Mouse (Mus musculus) layer of hippocampus, adult 8-10 months (tissue): ENCODE measurements at regions not wholly inside any gene's neighbourhood (a gene's known extent, or its start where the extent isn't known, plus 50 kb on each side); places are given as distances from the start of the nearest gene placed in this dataset.

Source experiments
- DNase-seq, 2 experiments: peaks; one replicate each; pipeline ENCODE4 v3.0.0; 2022; ENCODE audit warnings: low spot score in 2 of 2

DNA sequence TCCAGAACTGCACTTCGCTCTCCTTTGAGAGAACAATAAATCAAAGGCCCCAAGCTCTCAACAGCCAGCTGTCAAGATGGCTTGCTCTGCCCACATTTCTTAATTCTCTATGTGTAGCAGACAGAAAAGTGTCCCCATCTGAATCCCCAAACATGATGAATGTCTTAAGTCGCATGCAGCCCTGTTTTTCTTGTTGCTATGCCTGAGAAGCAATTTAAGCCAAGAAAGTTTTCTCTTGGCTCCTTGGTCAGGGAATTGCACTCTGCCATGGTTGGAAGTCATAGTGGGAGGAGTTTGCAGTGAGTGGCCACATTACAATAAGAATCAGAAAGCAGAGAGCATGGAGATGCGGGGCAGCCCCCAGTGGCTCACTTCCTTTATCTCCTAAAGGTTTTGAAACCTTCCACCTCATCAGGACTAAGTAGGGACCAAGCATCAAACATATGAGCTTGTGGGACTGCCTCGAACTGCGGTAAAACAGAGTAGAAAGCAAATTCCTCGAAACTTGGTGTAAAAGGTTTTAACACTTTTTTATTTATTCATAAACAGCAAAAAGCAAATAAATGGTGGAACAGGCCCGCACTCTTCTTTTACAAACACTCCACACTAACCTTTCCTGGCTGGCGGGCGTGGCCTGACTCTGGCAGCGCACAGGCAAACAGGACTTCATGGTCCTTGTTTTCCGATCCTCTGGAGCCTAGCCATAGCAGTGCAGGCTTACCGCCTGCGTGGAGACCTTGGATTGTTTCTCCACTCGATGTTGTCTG lies 227.4 kb downstream of the Ankrd50 start:
- no peak for DNase-seq

- DNase-seq: peak in 1 of 2 experiments; percentile 29
These were observed 229.0 kb downstream of the Ankrd50 start for GRCm38 (mm10) chr3:38255674-38256073.

DNA sequence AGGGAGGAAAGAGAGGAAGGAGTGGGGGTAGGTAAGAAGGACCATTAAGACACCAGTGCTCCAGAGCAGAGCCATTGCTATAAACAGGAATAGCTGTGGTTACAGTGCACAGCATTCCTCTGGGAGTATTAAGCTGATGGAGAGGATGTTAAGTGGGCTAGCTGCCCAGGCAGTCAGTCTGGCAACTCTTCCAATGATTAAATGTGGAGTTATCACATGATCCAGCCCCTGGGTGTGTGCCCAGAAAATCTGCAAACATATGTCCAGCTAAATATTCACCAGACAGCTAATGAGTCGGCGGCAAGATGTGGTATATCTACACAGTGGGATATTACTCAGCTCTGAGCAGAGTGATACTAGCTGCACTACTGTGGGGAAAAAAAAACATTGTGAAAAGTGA lies 229.7 kb downstream of the Ankrd50 start:
- DNase-seq: peak; percentile 49 to 77

GRCm38 (mm10) chr3:38251592-38251991 lies 233.1 kb downstream of the Ankrd50 start:
- no peak for DNase-seq

DNA sequence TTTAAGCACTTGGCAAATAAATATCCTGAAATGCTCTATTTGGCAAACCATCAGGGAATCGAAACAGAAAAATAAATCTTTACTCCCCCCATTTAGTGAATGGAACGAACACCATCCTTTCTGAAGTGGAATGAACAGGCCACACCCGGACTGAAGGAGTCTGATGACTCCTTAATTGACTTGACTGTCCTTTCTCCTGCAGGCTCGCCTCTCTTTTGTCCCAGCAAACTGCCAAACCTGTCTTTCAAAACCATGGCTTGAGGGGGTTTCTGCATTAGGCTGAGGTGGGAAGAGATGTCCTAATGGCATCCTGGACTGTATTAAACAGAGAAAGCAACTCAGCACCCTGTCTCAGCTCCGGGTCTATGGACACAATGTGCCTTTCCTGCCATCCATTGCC lies 234.1 kb downstream of the Ankrd50 start:
- no peak for DNase-seq

DNA sequence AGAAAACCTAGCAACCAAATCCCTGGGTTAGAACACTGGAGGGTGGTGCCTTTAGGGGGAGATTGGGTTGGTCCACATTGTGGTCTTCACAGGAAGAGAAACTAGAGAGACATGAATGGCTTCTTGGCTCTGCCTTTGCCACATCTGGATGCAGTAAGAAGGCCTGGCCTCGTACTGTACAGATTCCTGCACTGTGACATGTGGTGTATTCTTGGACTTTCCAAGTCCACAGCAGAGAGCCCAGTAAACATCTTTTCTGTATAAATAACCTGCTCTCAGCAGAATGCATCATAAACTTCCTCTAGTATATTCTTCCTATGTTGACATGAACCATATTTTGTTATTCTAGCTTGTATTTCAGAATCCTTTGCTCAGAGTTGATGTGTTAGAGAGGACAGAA lies 235.7 kb downstream of the Ankrd50 start:
- DNase-seq: no peak

GRCm38 (mm10) chr3:38246439-38246838 lies 238.2 kb downstream of the Ankrd50 start:
- no peak for DNase-seq

DNA sequence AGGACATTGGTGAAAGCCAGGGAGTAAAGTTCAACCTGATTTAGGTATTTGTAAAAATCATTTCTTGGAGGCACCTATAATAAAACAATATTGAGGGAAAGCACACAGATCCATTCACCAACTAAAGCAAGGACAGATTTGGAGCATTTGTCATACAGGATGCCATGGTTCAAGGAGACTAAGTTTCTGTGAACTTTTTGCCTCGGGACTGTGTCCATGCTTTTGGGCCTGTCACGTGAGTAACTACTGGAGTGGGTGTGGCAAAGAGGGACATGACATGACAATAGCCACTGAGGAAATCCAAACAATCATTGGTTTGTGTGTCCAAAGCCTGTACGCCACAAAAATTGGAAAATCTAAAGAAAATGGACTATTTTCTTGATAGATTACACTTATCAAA lies 241.4 kb downstream of the Ankrd50 start:
- no peak for DNase-seq

GRCm38 (mm10) chr3:38237616-38238015 lies 247.0 kb downstream of the Ankrd50 start:
- no peak for DNase-seq

- no peak for DNase-seq
These were observed 248.9 kb downstream of the Ankrd50 start for GRCm38 (mm10) chr3:38235736-38236083.

DNA sequence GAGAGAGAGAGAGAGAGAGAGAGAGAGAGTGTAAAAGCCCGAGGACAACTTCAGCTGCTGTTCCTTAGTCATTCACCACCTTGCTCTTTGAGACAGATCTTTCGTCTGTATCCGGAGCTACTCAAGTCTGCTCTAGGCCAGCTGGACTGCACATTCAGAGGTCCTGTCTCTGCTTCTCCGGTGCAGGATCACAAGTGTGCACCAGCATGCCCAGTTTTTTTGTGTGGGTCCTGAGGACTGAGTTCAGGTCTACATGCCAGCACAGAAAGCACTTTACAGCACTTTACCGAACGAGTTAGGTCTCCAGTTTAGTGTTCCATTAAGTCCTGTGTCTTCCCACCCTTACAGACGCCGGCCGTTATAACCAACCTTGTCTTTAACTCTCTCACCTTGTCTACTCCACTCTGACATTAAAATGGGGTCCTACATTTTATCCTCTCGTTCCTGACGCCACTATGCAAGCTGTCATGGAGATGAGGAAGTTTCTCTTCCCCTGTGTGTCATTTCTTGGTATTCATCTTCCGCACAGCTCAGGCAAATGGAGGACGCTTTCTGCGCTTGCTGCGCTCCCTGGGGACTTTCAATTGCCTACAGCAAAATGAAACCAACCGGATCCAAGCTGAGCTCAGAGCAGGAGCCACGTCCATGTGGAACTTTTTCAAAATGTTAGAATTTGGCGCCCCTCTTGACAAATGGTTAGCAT lies 249.5 kb downstream of the Ankrd50 start:
- no peak for DNase-seq

- no peak for DNase-seq
These were observed 250.1 kb downstream of the Ankrd50 start for GRCm38 (mm10) chr3:38234534-38234933.

DNA sequence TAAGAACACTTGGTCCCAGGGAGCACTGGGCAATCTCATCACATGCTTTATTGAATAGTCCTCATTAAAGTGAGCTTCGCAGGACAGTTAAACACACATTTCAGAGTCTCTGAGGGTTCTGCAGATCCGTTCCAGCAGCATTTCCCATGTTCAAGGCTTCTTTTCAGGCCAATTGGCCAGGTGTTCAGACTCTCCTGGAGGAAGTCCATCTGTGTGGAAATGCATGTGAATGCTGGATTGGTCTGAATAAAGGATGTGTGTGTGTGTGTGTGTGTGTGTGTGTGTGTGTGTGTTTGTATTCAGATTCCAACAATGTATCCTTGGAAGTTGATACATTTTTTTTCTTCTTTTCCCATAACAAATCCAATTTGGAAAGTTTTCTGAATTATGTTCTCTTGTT lies 250.6 kb downstream of the Ankrd50 start:
- no peak for DNase-seq

DNA sequence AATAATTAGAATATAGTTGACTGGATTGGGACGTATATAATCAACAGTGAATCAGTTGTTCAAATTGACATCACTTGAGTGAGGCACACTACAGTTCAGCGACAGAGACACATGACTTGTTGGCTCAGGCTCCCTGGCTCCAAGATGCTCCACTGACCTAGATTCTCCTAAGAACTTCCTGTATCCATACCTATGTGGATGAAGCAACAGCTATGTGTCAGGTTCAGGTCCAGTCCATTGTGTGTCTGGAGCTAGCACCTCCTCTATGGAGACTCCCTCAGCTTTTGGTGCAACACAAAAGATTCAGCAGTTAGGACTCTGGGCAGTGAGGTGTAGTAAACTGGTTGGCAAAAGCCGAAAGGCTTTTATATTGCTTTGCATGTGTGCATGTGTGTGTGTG lies 251.6 kb downstream of the Ankrd50 start:
- DNase-seq: no peak

DNA sequence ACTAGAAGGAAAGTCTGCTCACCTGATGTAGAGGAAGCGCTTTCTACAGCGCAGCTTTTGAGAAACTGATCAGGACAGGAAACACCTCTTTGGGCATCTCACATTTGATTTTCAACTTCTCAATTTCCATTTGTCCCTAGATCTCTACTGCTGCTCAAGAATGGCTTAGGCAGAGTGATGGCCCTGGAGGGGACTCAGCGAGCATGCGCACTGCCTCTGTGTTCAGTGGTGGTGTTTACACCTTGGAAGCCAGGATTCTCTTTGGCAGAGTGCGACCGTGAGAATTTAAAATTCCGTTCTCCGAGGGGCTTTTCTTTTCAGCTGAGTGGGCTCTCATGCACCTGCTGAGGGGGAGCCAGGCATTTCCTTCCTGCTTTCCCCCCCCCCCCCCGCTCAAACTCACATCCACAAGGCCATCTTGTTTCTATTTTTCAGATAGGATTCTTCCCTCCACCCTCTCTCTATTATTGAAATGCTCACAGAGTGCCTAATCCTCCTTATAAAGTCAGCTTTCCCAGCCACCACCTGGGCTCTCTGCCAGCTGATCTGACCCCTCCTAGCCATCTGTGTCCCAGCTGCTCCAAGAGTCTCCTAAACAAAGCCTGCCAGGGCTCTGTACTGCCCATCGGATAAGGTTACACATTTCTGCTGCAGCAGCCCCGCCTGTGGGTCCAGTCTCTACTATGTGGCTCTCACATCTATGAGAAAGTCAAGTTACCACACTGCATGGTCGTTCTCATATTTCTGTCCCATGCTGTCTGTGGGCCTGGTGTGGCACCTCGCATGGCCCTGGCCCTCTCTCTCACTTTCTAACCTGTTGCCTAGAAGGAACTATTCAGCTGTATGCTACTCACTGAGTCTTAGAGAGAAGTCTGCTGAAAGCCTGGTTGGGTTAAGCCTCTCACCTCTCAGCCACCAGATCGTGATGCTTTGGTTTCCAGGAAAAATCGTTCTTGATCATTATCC lies 252.2 kb downstream of the Ankrd50 start:
- DNase-seq: no peak

DNA sequence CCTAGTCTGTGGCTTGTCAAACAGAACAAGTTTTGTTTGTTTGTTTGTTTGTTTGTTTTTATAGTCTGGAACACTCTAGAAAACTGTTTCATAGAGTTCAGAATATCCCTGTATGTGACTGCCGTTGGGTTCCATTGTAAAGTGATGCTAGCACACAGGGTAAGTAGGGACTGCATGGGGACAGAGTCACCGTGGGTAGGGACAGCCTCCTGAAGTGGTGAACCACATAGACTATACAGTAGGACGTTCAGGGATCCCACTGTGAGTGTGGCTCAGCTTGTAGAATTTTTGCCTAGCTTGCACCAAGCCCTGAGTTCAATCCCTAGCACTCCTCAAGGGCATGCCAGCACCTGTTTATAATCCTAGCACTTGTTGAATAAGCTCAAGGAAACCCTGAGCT lies 253.1 kb downstream of the Ankrd50 start:
- DNase-seq: no peak

DNA sequence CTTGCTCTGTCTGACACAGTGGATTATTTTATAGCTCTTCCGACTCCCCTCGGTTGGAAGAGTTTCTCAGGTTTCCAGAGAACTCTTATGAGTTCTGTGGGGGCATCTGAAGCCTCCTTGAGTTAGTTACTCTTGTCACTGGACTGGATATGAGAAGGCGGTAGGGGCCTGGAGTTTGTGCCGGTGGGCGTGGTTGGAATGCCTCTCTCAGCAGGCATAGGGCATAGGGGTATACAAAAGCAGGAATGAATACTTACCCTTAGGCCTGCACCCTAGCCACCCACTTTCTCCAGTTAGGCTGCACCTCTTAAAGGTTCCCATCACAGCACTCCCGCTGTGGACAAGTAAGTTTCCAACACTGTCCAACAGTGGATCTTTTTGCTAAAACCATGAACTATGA lies 253.8 kb downstream of the Ankrd50 start:
- no peak for DNase-seq

DNA sequence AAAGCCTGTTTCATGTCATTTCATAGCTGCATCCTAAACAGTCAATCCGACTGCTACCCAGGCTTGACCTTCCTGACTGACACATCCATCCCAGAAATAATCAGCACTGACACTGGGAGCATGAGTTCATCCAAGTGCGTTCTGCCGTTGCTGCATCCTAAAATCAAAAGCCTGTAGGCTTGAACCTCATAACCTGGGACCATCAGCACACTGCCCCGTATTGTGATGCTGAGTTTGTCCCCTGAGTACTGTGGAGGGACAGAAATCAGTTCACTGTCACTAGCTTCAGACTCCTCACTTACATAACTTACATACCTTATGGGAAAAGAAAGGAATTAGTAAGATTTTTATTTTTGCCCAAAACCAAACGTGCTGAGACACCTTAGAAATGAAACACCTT lies 255.0 kb downstream of the Ankrd50 start:
- DNase-seq: no peak

- no peak for DNase-seq
These were observed 255.6 kb downstream of the Ankrd50 start for GRCm38 (mm10) chr3:38229051-38229450.

DNA sequence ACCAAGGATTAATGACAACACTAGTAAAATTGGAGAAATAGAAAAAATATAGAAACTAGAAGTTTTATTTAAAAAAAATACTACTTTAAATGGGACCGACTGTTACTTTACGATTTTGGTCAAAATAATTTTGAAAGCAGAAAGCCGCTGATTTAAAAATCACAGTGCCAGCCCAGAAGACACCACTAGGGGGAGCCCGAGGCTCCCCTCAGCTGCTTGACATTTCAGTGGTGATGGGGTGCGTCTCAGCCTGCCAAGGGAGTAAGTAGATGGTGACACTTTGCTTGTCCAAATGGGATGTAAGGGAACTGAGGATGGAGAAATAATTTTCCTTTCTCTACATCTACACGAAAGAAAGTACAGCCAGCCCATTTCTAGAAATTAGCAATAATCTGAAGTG lies 257.0 kb downstream of the Ankrd50 start:
- DNase-seq: peak; percentile 15 to 73

GRCm38 (mm10) chr3:38227121-38227520 lies 257.5 kb downstream of the Ankrd50 start:
- DNase-seq: no peak

DNA sequence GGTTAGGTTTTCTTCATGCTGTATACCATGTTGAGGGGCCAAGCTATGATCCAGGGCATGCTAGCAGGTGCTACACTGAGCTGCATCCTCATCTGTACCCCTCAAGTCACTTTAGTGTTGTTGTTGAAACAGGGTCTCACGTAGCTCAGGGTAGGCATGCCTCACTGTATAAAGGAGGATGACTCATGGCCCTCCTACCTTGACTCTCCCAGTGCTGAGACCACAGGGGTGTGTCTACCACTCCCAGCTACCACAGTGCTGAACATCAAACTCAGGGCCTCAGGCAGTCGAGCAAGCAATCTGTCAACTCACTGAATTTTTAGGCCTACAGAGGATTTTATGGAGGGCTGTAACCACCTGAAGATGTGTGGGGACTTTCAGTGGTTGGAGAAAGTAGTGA lies 258.5 kb downstream of the Ankrd50 start:
- no peak for DNase-seq
